Mouse (Mus musculus) liver, adult 2 months (tissue): ENCODE measurements around the gene Clcc1.

Source experiments
- CTCF ChIP-seq: fragments of 200-500 bp; IDR thresholded peaks from 2 replicates; pipeline ENCODE4 v1.5.1; 2011; ENCODE audit warnings: low read depth, low read length, control low read depth
- POLR2A ChIP-seq: fragments of 200-500 bp; IDR thresholded peaks from 2 replicates; pipeline ENCODE4 v1.6.1; 2011; ENCODE audit warnings: low read length, control low read depth; ENCODE audit not compliant: insufficient read depth; ENCODE audit errors: extremely low read depth

- TF ChIP-seq POLR2A (no peak), CTCF (no peak)
Observed at GRCm38 (mm10) chr3:108694321-108694720, 40.6 kb downstream of the Clcc1 start.
